Mouse (Mus musculus) regulatory T cell (primary cell): ENCODE measurements around the gene Fkbp1a.

ENCODE experiments used
- in situ Hi-C: fragments of 300-600 bp; cut with MboI, MseI; formaldehyde crosslinking; loops from one replicate; pipeline ENCODE4 v1.15.1; 2025; ENCODE audit warnings: high pct_unique_total_duplicates

Fkbp1a gene

DNA sequence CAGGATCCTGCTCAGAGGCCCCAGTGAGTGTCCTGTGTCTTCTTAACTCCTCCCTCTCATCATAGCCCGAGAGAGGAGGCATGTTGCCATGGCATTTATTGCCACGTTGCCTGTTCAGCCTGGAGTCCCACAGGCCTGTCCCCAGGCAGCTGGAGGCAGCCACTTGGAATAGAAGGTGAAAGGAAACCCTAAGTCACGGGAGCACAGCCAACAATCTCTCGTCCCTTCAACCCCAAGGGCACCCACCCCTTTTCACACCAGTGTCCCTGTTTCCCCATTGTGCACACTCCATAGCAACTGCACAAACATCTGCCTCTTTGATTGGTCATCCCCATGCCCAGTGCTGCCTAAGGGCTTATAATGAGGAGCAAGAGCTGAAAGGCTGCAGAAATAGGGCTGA is 61.3 kb downstream of the Fkbp1a start:
- in situ Hi-C loops: no loop called here

- in situ Hi-C loops: no loop called here
These were observed 63.2 kb downstream of the Fkbp1a start for GRCm38 (mm10) chr2:151605437-151605987.

DNA sequence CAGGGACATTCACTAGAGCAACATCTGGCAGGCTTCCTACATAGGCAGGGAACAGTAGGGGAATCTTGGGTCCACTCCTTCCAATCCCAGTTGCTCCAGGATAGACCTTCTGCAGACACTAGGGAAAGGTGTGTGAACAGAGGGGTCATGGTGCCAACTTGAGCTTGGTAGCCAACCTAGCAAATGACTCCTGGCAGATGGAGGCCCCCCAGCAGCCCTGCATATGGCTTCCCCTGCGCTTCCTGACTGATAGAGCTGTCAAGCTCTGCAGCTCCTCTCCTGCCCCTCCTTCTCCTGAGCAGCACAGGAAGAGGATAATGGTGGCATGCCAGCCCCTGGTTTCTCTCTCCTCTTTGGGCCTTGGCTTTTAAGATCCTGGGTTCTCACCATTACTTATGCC is 66.2 kb downstream of the Fkbp1a start:
- in situ Hi-C loops: no loop called here

- in situ Hi-C loops: no loop called here
These were observed 67.7 kb downstream of the Fkbp1a start for GRCm38 (mm10) chr2:151609974-151610373.
